Mouse (Mus musculus): Measurements from ENCODE around the gene Ncor2. TPM values are rescaled to one million over a fixed set of nuclear protein-coding genes. Genes with fewer than 3 reads are reported as not detected.
A peak's percentile ranks its signal among the peaks of the same experiment; 100 is the strongest.
"Not testable (repeated sequence)": the region's sequence is repeated elsewhere in the genome, so short reads cannot be mapped to it uniquely, and the experiment has no call there.

Gene Ncor2
- polyA plus RNA-seq, 1 experiment from 2014 or later: 17.6 TPM

- not testable (repeated sequence) for H3K27me3 ChIP-seq (ENCODE audit: control insufficient read depth, insufficient read depth, low read length); H3K9me3 ChIP-seq (replicated peaks; ENCODE audit: control insufficient read depth, low read length); H3K4me2 ChIP-seq (ENCODE audit: low read depth, low read length); H3K4me1 ChIP-seq (ENCODE audit: control insufficient read depth, insufficient read depth, low read length); ATAC-seq (replicated peaks; ENCODE audit: extremely low read depth, insufficient read depth, low FRiP score); H3K9ac ChIP-seq (ENCODE audit: low read length); H3K36me3 ChIP-seq (ENCODE audit: control insufficient read depth, insufficient read depth); H3K27ac ChIP-seq (ENCODE audit: low read length); H3K4me3 ChIP-seq (ENCODE audit: low read length)
- whole genome bisulfite sequencing: 50% methylated on average over 2 of the region's 2 CpGs
These were observed 18.3 kb upstream of the Ncor2 start for GRCm38 (mm10) chr5:125197325-125197724.

- ATAC-seq (replicated peaks; ENCODE audit: extremely low read depth, insufficient read depth, low FRiP score): no peak
- Histone ChIP-seq H3K9me3 (replicated peaks; ENCODE audit: control insufficient read depth, low read length) (no peaks in the 10 kb centered on the region), H3K27me3 (ENCODE audit: control insufficient read depth, insufficient read depth, low read length) (no peaks in the 10 kb centered on the region), H3K9ac (ENCODE audit: low read length) (no peak overlapping the region), H3K27ac (ENCODE audit: low read length) (no peak overlapping the region), H3K4me2 (ENCODE audit: low read depth, low read length) (no peak overlapping the region), H3K4me1 (ENCODE audit: control insufficient read depth, insufficient read depth, low read length) (no peaks in the 10 kb centered on the region; the same call in 1 of the 2 replicates), H3K4me3 (ENCODE audit: low read length) (no peak overlapping the region), H3K36me3 (ENCODE audit: control insufficient read depth, insufficient read depth) (no peaks in the 10 kb centered on the region)
- 75% methylated on average over 13 of the region's 13 CpGs for WGBS
These were observed 17.0 kb upstream of the Ncor2 start for GRCm38 (mm10) chr5:125196054-125196453.

GRCm38 (mm10) chr5:125195142-125195541, 16.1 kb upstream of the Ncor2 start:
- ATAC-seq (replicated peaks; ENCODE audit: extremely low read depth, insufficient read depth, low FRiP score): no peak
- no peak overlapping the region for H3K9ac ChIP-seq (ENCODE audit: low read length)
- WGBS: 53% methylated on average over 3 of the region's 3 CpGs

GRCm38 (mm10) chr5:125193478-125194439, 14.7 kb upstream of the Ncor2 start:
- peak; percentile 38; the same call in 1 of the 2 replicates for ATAC-seq (replicated peaks; ENCODE audit: extremely low read depth, insufficient read depth, low FRiP score)
- Histone ChIP-seq H3K9ac (ENCODE audit: low read length) (no peak overlapping the region), H3K4me3 (ENCODE audit: low read length) (no peak overlapping the region), H3K36me3 (ENCODE audit: control insufficient read depth, insufficient read depth) (no peaks in the 10 kb centered on the region), H3K27me3 (ENCODE audit: control insufficient read depth, insufficient read depth, low read length) (no peaks in the 10 kb centered on the region), H3K9me3 (replicated peaks; ENCODE audit: control insufficient read depth, low read length) (no peaks in the 10 kb centered on the region), H3K4me1 (ENCODE audit: control insufficient read depth, insufficient read depth, low read length) (peaks cover 1% of the 10 kb centered on the region; the same call in 1 of the 2 replicates), H3K4me2 (ENCODE audit: low read depth, low read length) (peak overlapping the region; percentile 19; the same call in 1 of the 2 replicates), H3K27ac (ENCODE audit: low read length) (no peak overlapping the region)
- 57% methylated on average over 25 of the region's 25 CpGs for WGBS

More at GRCm38 (mm10) chr5:125195142-125195541, 16.1 kb upstream of the Ncor2 start:
- no peak overlapping the region for H3K27ac ChIP-seq (ENCODE audit: low read length)
- H3K4me3 ChIP-seq (ENCODE audit: low read length): no peak overlapping the region
- H3K9me3 ChIP-seq (replicated peaks; ENCODE audit: control insufficient read depth, low read length): no peaks in the 10 kb centered on the region
- no peaks in the 10 kb centered on the region for H3K36me3 ChIP-seq (ENCODE audit: control insufficient read depth, insufficient read depth)
- no peaks in the 10 kb centered on the region; the same call in 1 of the 2 replicates for H3K4me1 ChIP-seq (ENCODE audit: control insufficient read depth, insufficient read depth, low read length)
- H3K27me3 ChIP-seq (ENCODE audit: control insufficient read depth, insufficient read depth, low read length): no peaks in the 10 kb centered on the region
- H3K4me2 ChIP-seq (ENCODE audit: low read depth, low read length): no peak overlapping the region

GRCm38 (mm10) chr5:125191608-125192007, 12.6 kb upstream of the Ncor2 start:
- Histone ChIP-seq H3K27ac (ENCODE audit: low read length) (no peak overlapping the region), H3K4me1 (ENCODE audit: control insufficient read depth, insufficient read depth, low read length) (peaks cover 3% of the 10 kb centered on the region; the same call in 1 of the 2 replicates), H3K9ac (ENCODE audit: low read length) (no peak overlapping the region), H3K9me3 (replicated peaks; ENCODE audit: control insufficient read depth, low read length) (peaks cover 4% of the 10 kb centered on the region; the same call in 1 of the 2 replicates), H3K36me3 (ENCODE audit: control insufficient read depth, insufficient read depth) (no peaks in the 10 kb centered on the region), H3K27me3 (ENCODE audit: control insufficient read depth, insufficient read depth, low read length) (no peaks in the 10 kb centered on the region), H3K4me3 (ENCODE audit: low read length) (no peak overlapping the region), H3K4me2 (ENCODE audit: low read depth, low read length) (no peak overlapping the region)
- no peak for ATAC-seq (replicated peaks; ENCODE audit: extremely low read depth, insufficient read depth, low FRiP score)
- 29% methylated on average over 9 of the region's 9 CpGs for WGBS

GRCm38 (mm10) chr5:125190105-125190813, 11.2 kb upstream of the Ncor2 start:
- Histone ChIP-seq H3K36me3 (ENCODE audit: control insufficient read depth, insufficient read depth) (no peaks in the 10 kb centered on the region), H3K9ac (ENCODE audit: low read length) (no peak overlapping the region), H3K4me2 (ENCODE audit: low read depth, low read length) (no peak overlapping the region), H3K27me3 (ENCODE audit: control insufficient read depth, insufficient read depth, low read length) (no peaks in the 10 kb centered on the region), H3K4me3 (ENCODE audit: low read length) (no peak overlapping the region), H3K27ac (ENCODE audit: low read length) (no peak overlapping the region), H3K4me1 (ENCODE audit: control insufficient read depth, insufficient read depth, low read length) (peaks cover 3% of the 10 kb centered on the region; the same call in 1 of the 2 replicates), H3K9me3 (replicated peaks; ENCODE audit: control insufficient read depth, low read length) (peaks cover 4% of the 10 kb centered on the region; the same call in 1 of the 2 replicates)
- WGBS: 68% methylated on average over 7 of the region's 7 CpGs
- 0 out of 2 replicates have a peak, but pooled peaks have one; percentile 6 for ATAC-seq (replicated peaks; ENCODE audit: extremely low read depth, insufficient read depth, low FRiP score)

- no peak for ATAC-seq (replicated peaks; ENCODE audit: extremely low read depth, insufficient read depth, low FRiP score)
- Histone ChIP-seq H3K9me3 (replicated peaks; ENCODE audit: control insufficient read depth, low read length) (peaks cover 4% of the 10 kb centered on the region; the same call in 1 of the 2 replicates), H3K27ac (ENCODE audit: low read length) (no peak overlapping the region), H3K27me3 (ENCODE audit: control insufficient read depth, insufficient read depth, low read length) (no peaks in the 10 kb centered on the region), H3K9ac (ENCODE audit: low read length) (no peak overlapping the region), H3K4me3 (ENCODE audit: low read length) (no peak overlapping the region), H3K4me1 (ENCODE audit: control insufficient read depth, insufficient read depth, low read length) (peaks cover 3% of the 10 kb centered on the region; the same call in 1 of the 2 replicates), H3K36me3 (ENCODE audit: control insufficient read depth, insufficient read depth) (no peaks in the 10 kb centered on the region), H3K4me2 (ENCODE audit: low read depth, low read length) (no peak overlapping the region)
- 40% methylated on average over 11 of the region's 11 CpGs for WGBS
These were observed 10.6 kb upstream of the Ncor2 start for GRCm38 (mm10) chr5:125189625-125190024.

- Histone ChIP-seq H3K27me3 (ENCODE audit: control insufficient read depth, insufficient read depth, low read length) (no peaks in the 10 kb centered on the region), H3K27ac (ENCODE audit: low read length) (no peak overlapping the region), H3K4me1 (ENCODE audit: control insufficient read depth, insufficient read depth, low read length) (peaks cover 3% of the 10 kb centered on the region; the same call in 1 of the 2 replicates), H3K9me3 (replicated peaks; ENCODE audit: control insufficient read depth, low read length) (peaks cover 4% of the 10 kb centered on the region; the same call in 1 of the 2 replicates), H3K4me2 (ENCODE audit: low read depth, low read length) (no peak overlapping the region), H3K36me3 (ENCODE audit: control insufficient read depth, insufficient read depth) (no peaks in the 10 kb centered on the region), H3K4me3 (ENCODE audit: low read length) (no peak overlapping the region), H3K9ac (ENCODE audit: low read length) (no peak overlapping the region)
- WGBS: 34% methylated on average over 12 of the region's 12 CpGs
- ATAC-seq (replicated peaks; ENCODE audit: extremely low read depth, insufficient read depth, low FRiP score): no peak
These were observed 10.0 kb upstream of the Ncor2 start for GRCm38 (mm10) chr5:125188812-125189598.

All from heart, embryonic 16.5 days (tissue).